Mouse (Mus musculus): ENCODE data around the gene Slc13a3. TPM values are rescaled to one million over a fixed set of nuclear protein-coding genes. Genes with fewer than 3 reads are reported as not detected.

Slc13a3 gene
- polyA plus RNA-seq (2014; fragmentation: Illumina TruSeq; extraction: RNeasy Lipid Tissue Mini Kit (QIAGEN cat#74804); ENCODE audit: low read depth, low replicate concordance), result not detected

GRCm38 (mm10) chr2:165473003-165473402 is at the start of gene Slc13a3:
TSS of gene Slc13a3 (minus strand) at chr2:165473230.

GRCm38 (mm10) chr2:165503259-165504203 is 30.5 kb upstream of the Slc13a3 start, which contains the start of gene Slc2a10:
TSS of gene Slc2a10 (plus strand) at chr2:165503787.

GRCm38 (mm10) chr2:165492648-165493553 is 19.9 kb upstream of the Slc13a3 start, which contains the start of gene Trp53rka:
TSS of gene Trp53rka (minus strand) at chr2:165493324.

GRCm38 (mm10) chr2:165387844-165388495 is 85.1 kb downstream of the Slc13a3 start, which contains the start of gene Zfp334:
TSS of gene Zfp334 (minus strand) at chr2:165388259.

GRCm38 (mm10) chr2:165368496-165368895 is 104.5 kb downstream of the Slc13a3 start, which contains the start of gene Zfp663:
TSS of gene Zfp663 (minus strand) at chr2:165368729.

Other genes with a start within 250 kb of the Slc13a3 start
- not detected for gene Cdh22, start 238.4 kb downstream of the Slc13a3 start, polyA plus RNA-seq (2014; fragmentation: Illumina TruSeq; extraction: RNeasy Lipid Tissue Mini Kit (QIAGEN cat#74804); ENCODE audit: low read depth, low replicate concordance)
- 3.6 TPM for gene Slc35c2, start 185.4 kb downstream of the Slc13a3 start, polyA plus RNA-seq (2014; fragmentation: Illumina TruSeq; extraction: RNeasy Lipid Tissue Mini Kit (QIAGEN cat#74804); ENCODE audit: low read depth, low replicate concordance)
- 2.5 TPM for gene Elmo2, start 146.8 kb downstream of the Slc13a3 start, polyA plus RNA-seq (2014; fragmentation: Illumina TruSeq; extraction: RNeasy Lipid Tissue Mini Kit (QIAGEN cat#74804); ENCODE audit: low read depth, low replicate concordance)
- not detected for gene Zfp663, start 104.5 kb downstream of the Slc13a3 start, polyA plus RNA-seq (2014; fragmentation: Illumina TruSeq; extraction: RNeasy Lipid Tissue Mini Kit (QIAGEN cat#74804); ENCODE audit: low read depth, low replicate concordance)
- gene Zfp334, start 85.0 kb downstream of the Slc13a3 start, polyA plus RNA-seq (2014; fragmentation: Illumina TruSeq; extraction: RNeasy Lipid Tissue Mini Kit (QIAGEN cat#74804); ENCODE audit: low read depth, low replicate concordance), result 1.4 TPM
- gene Ocstamp, start 72.8 kb downstream of the Slc13a3 start, polyA plus RNA-seq (2014; fragmentation: Illumina TruSeq; extraction: RNeasy Lipid Tissue Mini Kit (QIAGEN cat#74804); ENCODE audit: low read depth, low replicate concordance), result not detected
- 2.6 TPM for gene Trp53rka, start 20.1 kb upstream of the Slc13a3 start, polyA plus RNA-seq (2014; fragmentation: Illumina TruSeq; extraction: RNeasy Lipid Tissue Mini Kit (QIAGEN cat#74804); ENCODE audit: low read depth, low replicate concordance)
- 0.07 TPM for gene Slc2a10, start 30.6 kb upstream of the Slc13a3 start, polyA plus RNA-seq (2014; fragmentation: Illumina TruSeq; extraction: RNeasy Lipid Tissue Mini Kit (QIAGEN cat#74804); ENCODE audit: low read depth, low replicate concordance)
- gene Eya2, start 121.8 kb upstream of the Slc13a3 start, polyA plus RNA-seq (2014; fragmentation: Illumina TruSeq; extraction: RNeasy Lipid Tissue Mini Kit (QIAGEN cat#74804); ENCODE audit: low read depth, low replicate concordance), result not detected